Mouse (Mus musculus): Measurements from ENCODE around the gene Lhfp. TPM values are rescaled to one million over a fixed set of nuclear protein-coding genes. Genes with fewer than 3 reads are reported as not detected.

Gene Lhfp
- polyA plus RNA-seq, 1 experiment from 2014 or later: 37.4 TPM

GRCm38 (mm10) chr3:53074264-53074663, 32.9 kb downstream of the Lhfp start:
- H3K9me3 ChIP-seq (ENCODE audit: control insufficient read depth, low read length): no peaks in the 10 kb centered on the region
- H3K4me1 ChIP-seq (replicated peaks; ENCODE audit: control insufficient read depth, insufficient read depth): no peaks in the 10 kb centered on the region
- H3K4me3 ChIP-seq (ENCODE audit: low read depth, low read length): no peak overlapping the region
- DNase-seq (ENCODE audit: low spot score): no peak
- no peaks in the 10 kb centered on the region for H3K36me3 ChIP-seq (ENCODE audit: control insufficient read depth, insufficient read depth, low read length)
- H3K27ac ChIP-seq (replicated peaks): no peak overlapping the region
- no peak overlapping the region for H3K4me2 ChIP-seq (replicated peaks; ENCODE audit: low read depth)
- 91% methylated on average over 4 of the region's 4 CpGs for WGBS
- H3K9ac ChIP-seq (ENCODE audit: low read length): no peak overlapping the region
- TF ChIP-seq EP300 (optimal IDR thresholded peaks at IDR 0.05): no peak
- no peaks in the 10 kb centered on the region for H3K27me3 ChIP-seq (ENCODE audit: control insufficient read depth, insufficient read depth, low read length)
- ATAC-seq (ENCODE audit: low FRiP score, low TSS enrichment): no peak

- no peak overlapping the region for H3K9ac ChIP-seq (ENCODE audit: low read length)
- no peak overlapping the region for H3K4me3 ChIP-seq (ENCODE audit: low read depth, low read length)
- H3K36me3 ChIP-seq (ENCODE audit: control insufficient read depth, insufficient read depth, low read length): no peaks in the 10 kb centered on the region
- H3K27me3 ChIP-seq (ENCODE audit: control insufficient read depth, insufficient read depth, low read length): no peaks in the 10 kb centered on the region
- DNase-seq (ENCODE audit: low spot score): no peak
- H3K4me1 ChIP-seq (replicated peaks; ENCODE audit: control insufficient read depth, insufficient read depth): no peaks in the 10 kb centered on the region
- WGBS: 78% methylated on average over 3 of the region's 3 CpGs
- no peak overlapping the region for H3K27ac ChIP-seq (replicated peaks)
- no peak for ATAC-seq (ENCODE audit: low FRiP score, low TSS enrichment)
- no peak overlapping the region for H3K4me2 ChIP-seq (replicated peaks; ENCODE audit: low read depth)
- no peaks in the 10 kb centered on the region for H3K9me3 ChIP-seq (ENCODE audit: control insufficient read depth, low read length)
- TF ChIP-seq EP300 (optimal IDR thresholded peaks at IDR 0.05) (no peak), CTCF (IDR thresholded peaks at IDR 0.05; ENCODE audit: low read depth) (no peak)
Measured at GRCm38 (mm10) chr3:53074761-53075160, 33.4 kb downstream of the Lhfp start.

GRCm38 (mm10) chr3:53080286-53080685, 39.0 kb downstream of the Lhfp start:
- TF ChIP-seq CTCF (IDR thresholded peaks at IDR 0.05; ENCODE audit: low read depth): no peak
- TF ChIP-seq EP300 (optimal IDR thresholded peaks at IDR 0.05): no peak
- WGBS: 75% methylated on average over 6 of the region's 6 CpGs
- no peak overlapping the region for H3K27ac ChIP-seq (replicated peaks)
- H3K4me1 ChIP-seq (replicated peaks; ENCODE audit: control insufficient read depth, insufficient read depth): no peaks in the 10 kb centered on the region
- no peaks in the 10 kb centered on the region for H3K27me3 ChIP-seq (ENCODE audit: control insufficient read depth, insufficient read depth, low read length)
- no peak overlapping the region for H3K4me3 ChIP-seq (ENCODE audit: low read depth, low read length)
- ATAC-seq (ENCODE audit: low FRiP score, low TSS enrichment): no peak
- no peak overlapping the region for H3K4me2 ChIP-seq (replicated peaks; ENCODE audit: low read depth)
- H3K36me3 ChIP-seq (ENCODE audit: control insufficient read depth, insufficient read depth, low read length): no peaks in the 10 kb centered on the region
- no peaks in the 10 kb centered on the region for H3K9me3 ChIP-seq (ENCODE audit: control insufficient read depth, low read length)
- no peak overlapping the region for H3K9ac ChIP-seq (ENCODE audit: low read length)
- DNase-seq (ENCODE audit: low spot score): no peak

- TF ChIP-seq EP300 (optimal IDR thresholded peaks at IDR 0.05): no peak
- TF ChIP-seq CTCF (IDR thresholded peaks at IDR 0.05; ENCODE audit: low read depth): no peak
Measured at GRCm38 (mm10) chr3:53080710-53081109, 39.4 kb downstream of the Lhfp start.

GRCm38 (mm10) chr3:53083717-53084116, 42.4 kb downstream of the Lhfp start:
- Histone ChIP-seq H3K9ac (ENCODE audit: low read length) (no peak overlapping the region), H3K9me3 (ENCODE audit: control insufficient read depth, low read length) (no peaks in the 10 kb centered on the region), H3K27ac (replicated peaks) (no peak overlapping the region), H3K4me3 (ENCODE audit: low read depth, low read length) (no peak overlapping the region), H3K4me1 (replicated peaks; ENCODE audit: control insufficient read depth, insufficient read depth) (no peaks in the 10 kb centered on the region), H3K27me3 (ENCODE audit: control insufficient read depth, insufficient read depth, low read length) (no peaks in the 10 kb centered on the region), H3K36me3 (ENCODE audit: control insufficient read depth, insufficient read depth, low read length) (no peaks in the 10 kb centered on the region), H3K4me2 (replicated peaks; ENCODE audit: low read depth) (no peak overlapping the region)
- no peak for ATAC-seq (ENCODE audit: low FRiP score, low TSS enrichment)
- no peak for DNase-seq (ENCODE audit: low spot score)
- TF ChIP-seq CTCF (IDR thresholded peaks at IDR 0.05; ENCODE audit: low read depth) (no peak), EP300 (optimal IDR thresholded peaks at IDR 0.05) (no peak)
- WGBS: 80% methylated on average over 5 of the region's 5 CpGs

More at GRCm38 (mm10) chr3:53080710-53081109, 39.4 kb downstream of the Lhfp start:
- Histone ChIP-seq H3K27ac (replicated peaks) (no peak overlapping the region), H3K9me3 (ENCODE audit: control insufficient read depth, low read length) (no peaks in the 10 kb centered on the region), H3K36me3 (ENCODE audit: control insufficient read depth, insufficient read depth, low read length) (no peaks in the 10 kb centered on the region), H3K4me1 (replicated peaks; ENCODE audit: control insufficient read depth, insufficient read depth) (no peaks in the 10 kb centered on the region), H3K27me3 (ENCODE audit: control insufficient read depth, insufficient read depth, low read length) (no peaks in the 10 kb centered on the region), H3K4me3 (ENCODE audit: low read depth, low read length) (no peak overlapping the region), H3K9ac (ENCODE audit: low read length) (no peak overlapping the region), H3K4me2 (replicated peaks; ENCODE audit: low read depth) (no peak overlapping the region)
- WGBS: 69% methylated on average over 8 of the region's 8 CpGs
- ATAC-seq (ENCODE audit: low FRiP score, low TSS enrichment): no peak
- no peak for DNase-seq (ENCODE audit: low spot score)

- no peak for DNase-seq (ENCODE audit: low spot score)
- H3K4me1 ChIP-seq (replicated peaks; ENCODE audit: control insufficient read depth, insufficient read depth): no peaks in the 10 kb centered on the region
- no peak for TF ChIP-seq CTCF (IDR thresholded peaks at IDR 0.05; ENCODE audit: low read depth)
- TF ChIP-seq EP300 (optimal IDR thresholded peaks at IDR 0.05): no peak
- 94% methylated on average over 8 of the region's 8 CpGs for WGBS
- no peak for ATAC-seq (ENCODE audit: low FRiP score, low TSS enrichment)
- no peak overlapping the region for H3K9ac ChIP-seq (ENCODE audit: low read length)
- no peaks in the 10 kb centered on the region for H3K36me3 ChIP-seq (ENCODE audit: control insufficient read depth, insufficient read depth, low read length)
- no peaks in the 10 kb centered on the region for H3K27me3 ChIP-seq (ENCODE audit: control insufficient read depth, insufficient read depth, low read length)
- no peak overlapping the region for H3K27ac ChIP-seq (replicated peaks)
- H3K9me3 ChIP-seq (ENCODE audit: control insufficient read depth, low read length): no peaks in the 10 kb centered on the region
- no peak overlapping the region for H3K4me3 ChIP-seq (ENCODE audit: low read depth, low read length)
- no peak overlapping the region for H3K4me2 ChIP-seq (replicated peaks; ENCODE audit: low read depth)
Measured at GRCm38 (mm10) chr3:53084806-53085205, 43.5 kb downstream of the Lhfp start.
